Mouse (Mus musculus): Measurements from ENCODE around the gene Abhd12.

Abhd12 gene

DNA sequence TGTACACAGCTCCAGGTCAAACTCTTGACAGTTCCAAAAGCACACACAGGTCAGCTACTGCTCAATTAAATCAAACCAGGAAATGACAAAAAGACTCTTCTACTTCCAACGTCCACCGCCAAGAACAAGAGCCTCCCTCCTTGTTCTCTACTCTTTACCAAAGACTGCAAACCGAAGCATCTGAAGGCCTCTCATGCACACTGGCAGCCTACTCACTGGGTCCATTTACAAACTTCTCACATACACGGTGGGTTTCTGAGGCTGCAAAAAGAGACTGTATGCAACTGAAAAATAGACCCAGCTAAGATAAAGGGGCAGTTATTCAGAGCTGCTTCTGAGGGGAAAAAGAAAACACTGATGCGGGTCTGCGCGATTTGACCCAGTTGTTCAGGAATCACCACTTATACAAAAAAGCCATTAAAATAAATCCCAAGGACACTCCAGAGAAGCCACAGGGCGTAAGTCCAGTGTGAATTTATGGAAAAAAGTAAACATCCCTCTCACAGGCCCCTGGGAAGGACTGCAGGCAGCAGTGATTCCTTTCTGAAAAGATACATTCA lies 57.0 kb downstream of the Abhd12 start:
- WGBS = 65% methylated on average over 8 of the region's 8 CpGs

DNA sequence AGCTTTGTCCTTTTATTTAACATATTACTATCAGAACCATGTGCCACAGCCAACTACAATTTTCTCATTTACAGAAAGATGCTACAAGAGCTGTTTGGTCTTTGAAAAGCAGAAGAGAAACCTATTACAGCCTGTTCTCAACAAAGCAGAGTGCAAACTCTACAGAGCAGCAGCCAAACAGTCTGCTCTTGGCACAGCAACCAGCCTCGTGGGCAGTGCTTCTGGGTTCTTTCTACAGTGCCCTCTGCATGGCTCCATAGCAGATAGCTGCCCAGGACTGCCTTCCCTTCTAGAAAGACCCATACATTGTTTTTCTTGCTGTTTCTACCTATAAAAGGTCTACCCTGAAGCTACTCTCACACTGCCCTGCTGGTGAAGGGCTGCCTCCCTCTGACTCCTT lies 59.7 kb downstream of the Abhd12 start:
- 13% methylated on average over 1 of the region's 1 CpGs for WGBS

DNA sequence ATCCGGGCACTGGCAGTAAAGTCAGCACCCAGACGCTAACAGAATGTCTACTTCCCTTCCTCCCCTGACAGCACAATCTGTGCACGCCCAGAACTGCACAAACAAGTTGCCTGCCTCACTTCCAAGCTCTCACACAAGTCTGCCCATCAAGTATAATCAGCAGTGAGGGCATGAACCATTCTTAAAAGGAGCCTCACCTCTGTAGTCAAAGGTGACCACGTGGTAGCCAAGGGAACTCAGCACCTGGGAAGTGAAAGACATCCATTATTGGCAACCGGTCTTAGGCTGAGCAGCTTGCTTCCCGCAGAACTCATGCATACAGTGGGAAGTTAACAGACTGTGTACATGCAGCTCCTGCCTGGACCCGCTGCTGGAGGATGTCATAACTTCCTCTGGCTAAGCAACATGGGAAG lies 62.5 kb downstream of the Abhd12 start:
- 23% methylated on average over 7 of the region's 7 CpGs for WGBS

DNA sequence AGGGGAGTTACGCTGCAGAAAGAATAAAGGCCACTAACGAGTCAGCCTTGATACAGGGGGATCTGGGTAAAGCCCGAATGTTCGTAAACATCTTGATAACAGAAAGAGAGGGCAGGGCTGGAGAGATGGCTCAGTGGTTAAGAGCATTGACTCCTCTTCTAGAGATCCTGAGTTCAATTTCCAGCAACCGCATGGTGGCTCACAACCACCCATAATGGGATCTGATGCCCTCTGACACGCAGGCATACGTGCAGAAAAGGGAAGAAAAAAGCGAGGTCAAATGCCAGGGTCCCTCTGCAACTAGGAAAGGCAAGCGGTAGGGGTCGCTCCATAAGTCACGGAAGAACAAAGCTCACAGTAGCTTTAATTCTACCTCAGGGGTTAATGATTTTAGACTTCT lies 63.4 kb downstream of the Abhd12 start:
- 84% methylated on average over 11 of the region's 11 CpGs for WGBS

DNA sequence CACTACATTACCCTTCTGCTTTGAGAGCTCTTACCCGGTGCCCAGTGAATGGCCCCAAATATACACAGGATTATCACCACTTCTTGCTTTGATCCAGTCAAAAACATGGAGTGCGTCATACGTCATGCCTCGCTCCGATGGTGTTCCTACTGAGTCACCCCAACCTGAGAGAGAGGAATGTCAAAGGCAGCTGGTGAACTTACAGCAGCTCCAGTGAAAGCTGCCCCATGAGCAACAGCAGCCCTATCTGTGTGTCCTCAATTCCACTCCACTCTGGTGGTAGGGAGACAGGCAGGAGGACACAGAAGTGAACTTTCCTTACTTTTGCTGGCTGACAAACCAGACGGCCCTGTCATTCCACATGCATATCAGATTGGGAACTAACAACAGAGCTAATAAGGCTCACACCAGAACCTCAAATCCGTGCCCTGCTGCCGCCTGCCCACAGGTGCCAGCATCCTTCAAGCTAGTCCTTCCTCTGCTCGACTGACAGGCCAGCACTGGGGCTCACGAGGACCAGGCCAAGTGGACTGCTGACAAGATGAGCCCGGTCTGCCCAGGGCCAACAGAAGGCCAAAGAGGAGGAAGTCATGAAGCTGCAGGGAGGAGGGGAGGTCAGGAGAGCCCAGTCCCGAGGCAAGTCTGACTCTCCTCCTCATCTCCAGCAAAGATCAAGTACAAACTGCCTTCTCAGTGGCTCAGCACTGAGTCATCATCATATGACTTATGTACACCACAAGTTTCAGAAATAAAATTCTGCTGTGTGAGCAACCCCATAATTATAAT lies 64.7 kb downstream of the Abhd12 start:
- WGBS = 60% methylated on average over 12 of the region's 12 CpGs

DNA sequence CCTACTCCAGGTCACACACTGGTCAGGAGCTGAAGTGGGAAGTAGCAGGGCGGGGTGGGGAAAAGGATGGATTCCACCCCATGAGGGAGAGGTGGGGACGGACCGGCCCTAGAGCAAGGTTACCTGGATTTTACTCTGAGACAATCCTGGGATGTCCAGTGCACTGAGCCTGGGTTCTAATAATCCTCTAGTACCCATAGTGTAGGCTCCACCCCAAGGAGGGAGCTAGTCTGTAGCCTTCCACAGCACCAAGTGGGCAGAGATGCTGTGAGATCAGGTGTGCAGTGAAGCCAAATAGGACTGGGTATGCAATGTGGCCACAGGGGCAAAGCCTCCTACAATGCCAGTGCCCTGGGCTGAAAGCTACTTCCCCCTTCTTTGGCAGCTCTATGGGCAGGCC lies 66.8 kb downstream of the Abhd12 start:
- 90% methylated on average over 3 of the region's 3 CpGs for WGBS

DNA sequence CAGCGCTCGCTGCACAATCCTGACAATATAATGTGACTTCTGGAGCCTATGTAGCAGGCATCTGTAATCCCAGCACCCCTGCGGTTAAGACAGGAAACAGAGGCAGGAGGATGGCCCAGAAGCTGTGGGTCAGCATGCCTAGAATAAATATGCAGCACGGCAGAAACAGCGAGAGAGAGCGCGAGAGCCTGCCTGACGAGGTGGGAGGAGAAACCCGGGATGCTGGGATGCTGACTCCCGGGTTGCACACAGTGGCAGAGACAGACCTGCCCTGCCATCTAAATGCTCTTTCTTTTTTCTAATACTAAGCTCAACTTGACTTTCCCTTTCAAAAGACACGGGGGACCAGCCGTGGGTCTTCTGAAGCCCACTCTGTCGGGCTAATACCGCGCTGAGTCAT lies 67.6 kb downstream of the Abhd12 start:
- 49% methylated on average over 15 of the region's 15 CpGs for WGBS

GRCm38 (mm10) chr2:150835975-150836374 lies 68.6 kb downstream of the Abhd12 start:
- 91% methylated on average over 4 of the region's 4 CpGs for WGBS

DNA sequence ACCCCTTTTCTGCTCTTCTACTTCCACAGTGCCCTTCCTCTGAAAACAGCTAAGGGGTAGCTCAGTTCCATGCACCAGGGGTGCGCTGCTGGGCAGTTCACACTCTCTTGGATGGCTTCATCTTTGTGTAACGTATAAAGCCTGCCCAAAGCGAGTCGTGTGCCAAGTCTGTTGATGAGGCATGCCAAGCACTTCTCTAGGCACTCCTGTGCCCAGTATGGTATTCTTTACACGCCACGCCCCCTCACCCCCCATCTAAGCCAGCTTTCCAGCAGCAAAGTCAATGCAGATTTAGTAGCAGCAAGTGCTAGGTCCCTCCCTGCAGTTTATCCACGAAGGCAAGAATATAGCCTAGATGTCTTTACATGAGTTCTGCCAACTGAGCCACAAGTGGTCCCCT lies 69.9 kb downstream of the Abhd12 start:
- WGBS = 42% methylated on average over 7 of the region's 7 CpGs

- 78% methylated on average over 7 of the region's 7 CpGs for WGBS
Observed at GRCm38 (mm10) chr2:150832029-150832428, 72.5 kb downstream of the Abhd12 start.

- WGBS = 57% methylated on average over 3 of the region's 3 CpGs
Observed at GRCm38 (mm10) chr2:150830911-150831441, 73.6 kb downstream of the Abhd12 start.

DNA sequence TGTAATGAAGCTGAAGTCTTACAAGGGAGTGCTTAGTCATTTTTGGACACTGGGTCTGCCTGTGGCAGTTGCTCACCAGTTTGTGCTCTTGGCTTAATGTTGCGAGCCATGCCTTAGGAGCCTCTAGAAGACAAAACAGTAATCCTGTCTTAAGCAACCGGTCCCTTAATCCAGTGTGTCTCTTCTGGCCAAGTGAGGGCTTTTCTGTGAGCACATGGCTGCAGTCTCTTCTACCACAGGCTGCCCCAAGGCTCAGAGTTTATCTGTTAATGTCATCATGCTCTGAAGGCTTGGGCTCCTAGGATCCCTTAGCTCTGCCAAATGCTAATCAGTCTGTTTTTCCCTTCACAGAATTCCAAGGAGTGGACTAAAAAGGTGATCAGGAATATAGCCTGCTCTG lies 74.5 kb downstream of the Abhd12 start:
- 65% methylated on average over 2 of the region's 2 CpGs for WGBS

- WGBS = 82% methylated on average over 4 of the region's 4 CpGs
Observed at GRCm38 (mm10) chr2:150828654-150829053, 75.9 kb downstream of the Abhd12 start.

- 80% methylated on average over 3 of the region's 3 CpGs for WGBS
Observed at GRCm38 (mm10) chr2:150828164-150828563, 76.4 kb downstream of the Abhd12 start.

DNA sequence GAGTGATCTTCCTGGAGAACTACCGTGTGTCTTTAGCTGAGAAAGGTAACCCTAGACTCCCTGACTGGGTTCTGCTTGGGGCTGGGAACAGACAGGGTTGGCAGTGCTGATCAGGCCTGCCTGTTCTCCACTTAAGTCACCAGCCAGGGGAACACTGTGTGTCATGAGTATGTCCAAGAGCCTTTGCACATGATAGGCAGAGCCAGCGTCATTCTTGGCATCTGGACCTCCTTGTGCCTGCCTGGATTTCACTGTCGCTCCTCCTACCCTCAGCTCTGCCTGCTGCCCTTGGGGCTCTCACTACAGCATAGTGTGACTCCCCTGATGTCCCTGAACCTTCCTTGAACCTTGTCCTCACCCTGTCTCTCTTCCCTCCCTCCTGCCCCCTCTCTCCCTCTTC lies 78.1 kb downstream of the Abhd12 start:
- 57% methylated on average over 3 of the region's 3 CpGs for WGBS

DNA sequence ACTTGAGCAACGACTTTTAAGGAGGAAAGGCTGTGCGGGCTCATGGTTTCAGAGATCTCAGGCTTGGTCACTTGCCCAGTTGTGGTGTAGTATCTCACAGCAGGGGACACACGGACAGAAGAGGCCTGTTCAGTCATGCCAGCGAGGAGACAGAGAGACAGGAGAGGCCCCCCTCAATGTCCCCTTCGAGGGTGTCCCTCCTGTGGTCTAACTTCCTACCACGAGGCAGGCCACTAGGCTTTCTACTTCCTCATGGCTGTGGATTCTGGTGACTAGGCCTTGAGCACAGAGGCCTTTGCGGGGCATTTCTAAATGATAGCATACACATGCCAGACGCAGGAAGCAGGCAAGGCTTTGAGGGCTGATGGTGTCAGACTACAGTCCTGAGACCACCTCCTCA lies 81.6 kb downstream of the Abhd12 start:
- whole genome bisulfite sequencing = 72% methylated on average over 8 of the region's 8 CpGs

DNA sequence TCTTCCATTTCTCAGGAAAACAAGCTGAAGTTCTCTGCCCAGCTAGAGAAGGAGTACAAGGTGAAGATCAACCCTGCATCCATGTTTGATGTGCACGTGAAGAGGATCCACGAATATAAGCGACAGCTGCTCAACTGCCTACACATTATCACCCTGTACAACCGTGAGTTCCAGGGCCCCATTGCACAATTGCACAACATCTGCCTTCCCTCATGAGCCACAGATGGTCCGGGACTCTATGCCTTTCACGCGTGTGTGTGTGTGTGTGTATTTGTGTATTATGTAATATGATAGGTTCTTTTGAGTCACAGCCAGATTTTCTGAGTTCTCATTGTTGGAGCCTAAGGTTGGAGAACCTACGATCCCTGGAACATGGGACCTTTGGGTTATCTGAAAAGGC lies 83.8 kb downstream of the Abhd12 start:
- 60% methylated on average over 8 of the region's 8 CpGs for WGBS

DNA sequence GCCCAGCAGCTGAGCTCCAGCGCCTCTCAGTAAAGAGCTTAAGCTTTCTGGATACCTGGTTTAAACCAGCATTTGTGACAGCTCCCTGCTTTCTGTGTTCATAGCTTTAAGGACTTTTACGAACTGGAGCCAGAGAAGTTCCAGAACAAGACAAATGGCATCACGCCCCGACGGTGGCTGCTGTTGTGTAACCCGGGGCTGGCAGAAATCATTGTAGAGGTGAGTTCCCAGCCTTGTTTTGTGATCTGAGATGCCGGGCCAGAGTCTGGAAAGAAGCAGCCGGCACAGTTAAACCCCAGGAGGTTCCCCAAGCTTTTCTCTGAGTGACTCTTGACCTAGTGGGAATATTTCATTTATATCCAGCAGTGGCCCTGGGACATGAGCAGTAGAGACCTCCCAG lies 85.8 kb downstream of the Abhd12 start:
- 72% methylated on average over 8 of the region's 8 CpGs for WGBS

DNA sequence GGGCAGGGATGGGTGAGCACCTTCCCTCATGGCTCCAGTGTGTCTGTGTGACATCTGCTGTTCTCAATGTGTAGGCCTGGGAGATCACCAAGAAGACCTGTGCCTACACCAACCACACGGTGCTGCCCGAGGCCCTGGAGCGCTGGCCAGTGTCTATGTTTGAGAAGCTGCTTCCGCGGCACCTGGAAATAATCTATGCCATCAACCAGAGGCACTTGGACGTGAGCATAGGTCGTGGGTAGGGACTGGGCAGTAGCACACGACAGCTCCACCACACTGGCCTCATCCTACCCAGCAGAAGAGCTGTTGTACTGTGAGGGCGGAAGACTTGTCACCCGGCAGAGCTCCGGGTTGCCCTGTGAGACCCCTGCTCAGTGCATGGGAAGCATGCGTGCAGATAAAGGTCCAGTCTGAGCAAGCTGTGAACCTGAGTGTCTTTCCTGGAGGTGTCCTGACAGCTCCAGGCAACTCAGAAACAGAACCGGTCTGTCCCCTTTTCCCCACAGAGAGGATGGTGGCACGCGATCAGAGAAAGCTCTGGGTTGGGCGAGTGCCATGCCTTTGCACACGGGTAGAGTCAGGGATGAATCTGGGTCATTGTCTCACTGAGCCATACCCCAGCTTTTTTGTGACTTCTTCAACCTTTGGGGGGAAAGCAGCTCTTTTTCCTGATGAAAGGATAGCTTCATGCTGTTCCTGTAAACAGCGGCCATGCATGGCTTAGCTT lies 87.7 kb downstream of the Abhd12 start:
- WGBS = 70% methylated on average over 18 of the region's 18 CpGs

DNA sequence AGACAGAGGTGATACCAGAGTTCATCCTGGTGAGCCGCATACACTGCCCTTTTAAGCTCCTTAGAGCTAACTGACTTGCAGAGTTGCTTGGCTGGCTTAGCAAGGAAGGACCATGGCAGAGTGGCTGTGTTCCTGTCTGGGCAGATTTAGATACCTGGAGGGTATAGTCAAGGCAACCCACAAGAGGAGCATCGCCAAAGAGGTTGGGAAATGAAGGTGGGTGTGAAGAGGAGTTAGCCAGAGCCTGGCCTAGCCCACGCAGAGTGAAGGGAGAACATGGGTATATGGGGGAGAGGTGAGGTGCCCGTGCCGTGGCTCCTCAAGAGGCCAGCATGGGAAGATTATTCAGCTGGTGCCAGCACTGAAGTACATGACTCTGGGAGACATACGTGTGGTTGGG lies 91.7 kb downstream of the Abhd12 start:
- 83% methylated on average over 6 of the region's 6 CpGs for WGBS

- 80% methylated on average over 5 of the region's 5 CpGs for WGBS
Observed at GRCm38 (mm10) chr2:150810603-150811002, 93.9 kb downstream of the Abhd12 start.

- 85% methylated on average over 6 of the region's 6 CpGs for WGBS
Observed at GRCm38 (mm10) chr2:150808812-150809211, 95.7 kb downstream of the Abhd12 start.

GRCm38 (mm10) chr2:150808381-150808780 lies 96.2 kb downstream of the Abhd12 start:
- 36% methylated on average over 6 of the region's 6 CpGs for WGBS

Data from cerebral cortex, adult 2 months (tissue).